Mouse (Mus musculus) Patski (cell line): ENCODE results near the gene Fam186a. TPM values are rescaled to one million over a fixed set of nuclear protein-coding genes. Genes with fewer than 3 reads are reported as not detected.
"Not testable (repeated sequence)": the region's sequence is repeated elsewhere in the genome, so short reads cannot be mapped to it uniquely, and the experiment has no call there.

ENCODE experiments used
- ATAC-seq: fragments of 100-300 bp; one replicate; pipeline ENCODE4 v1.8.0; 2021
- CTCF ChIA-PET: fragments of 350-600 bp; sonication (Branson Sonifier 250); formaldehyde crosslinking; loops from one replicate; lab custom pipeline; 2022; ENCODE audit warnings: inconsistent platforms; lab: Charles Lee
- POLR2A ChIA-PET: fragments of 350-600 bp; sonication (Branson Sonifier 250); formaldehyde crosslinking; loops from one replicate; lab custom pipeline; 2022; ENCODE audit warnings: antibody characterized with exemption, inconsistent platforms; lab: Charles Lee
- DNase-seq: peaks from one replicate; pipeline ENCODE4 v3.0.0-alpha.2; 2011; ENCODE audit warnings: low read depth, low spot score
- H3K27me3 ChIP-seq: fragments of 371-371 bp; one replicate; pipeline ENCODE4 v1.5.1; 2021
- CTCF ChIP-seq: fragments of 100-300 bp; IDR thresholded peaks from one replicate; pipeline ENCODE4 v1.5.1; 2021
- in situ Hi-C: fragments of 300-500 bp; cut with MboI; formaldehyde crosslinking; loops from 3 replicates; pipeline ENCODE4 v1.11.1; 2018; ENCODE audit warnings: low pct_unique_long_range_greater_than_20kb, mixed read lengths
- polyA plus RNA-seq: library from polyadenylated mRNA; unstranded; gene quantifications from one replicate; pipeline ENCODE4 v1.2.3, GENCODE M21; 2021

Gene Fam186a
- polyA plus RNA-seq, 1 experiment from 2014 or later = not detected

GRCm38 (mm10) chr15:99904333-99904732, 62.5 kb downstream of the Fam186a start:
- peak; percentile 90 for TF ChIP-seq CTCF
- ATAC-seq = peak; percentile 21
- DNase-seq = peak; percentile 56
- no peaks in the 10 kb centered on the region for H3K27me3 ChIP-seq
- POLR2A ChIA-PET = no interaction called here
- CTCF ChIA-PET = interaction anchor here (0.9 to 3.4 kb wide), 14 partner anchors 9 to 199 kb away, joined by 3 to 33 read pairs (median 4); partner anchors contain the start of gene Gm17349
- in situ Hi-C loops = loop anchor here (10.0 to 25.0 kb wide), 2 partner anchors 310 to 417 kb away; partner anchors contain the start of gene Aqp5

GRCm38 (mm10) chr15:99903227-99903626, 63.6 kb downstream of the Fam186a start:
- DNase-seq (no peak), ATAC-seq (no peak)
- in situ Hi-C loops = loop anchor here (10.0 to 25.0 kb wide), 2 partner anchors 308 to 416 kb away; partner anchors contain the start of gene Aqp5
- POLR2A ChIA-PET = no interaction called here
- CTCF ChIA-PET = interaction anchor here (1.0 to 3.4 kb wide), 6 partner anchors 12 to 88 kb away, joined by 3 to 33 read pairs (median 6); no protein-coding TSS in a partner anchor
- no peak for TF ChIP-seq CTCF
- H3K27me3 ChIP-seq = no peaks in the 10 kb centered on the region

- ATAC-seq = no peak
- in situ Hi-C loops = loop anchor here (10.0 to 25.0 kb wide), 2 partner anchors 308 to 415 kb away; partner anchors contain the start of gene Aqp5
- POLR2A ChIA-PET = interaction anchor here (1.5 kb wide), 1 partner anchor 83 kb away, joined by 4 read pairs; no protein-coding TSS in a partner anchor
Measured at GRCm38 (mm10) chr15:99902786-99903185, 64.1 kb downstream of the Fam186a start.

GRCm38 (mm10) chr15:99896621-99897020, 70.2 kb downstream of the Fam186a start:
- in situ Hi-C loops = no loop called here
- TF ChIP-seq CTCF = peak; percentile 56
- no peak for DNase-seq
- no peak for ATAC-seq
- ChIA-PET CTCF (interaction anchor here (0.8 to 1.1 kb wide), 3 partner anchors 18 to 172 kb away, joined by 3 to 5 read pairs (median 3); partner anchors contain the start of gene Cox14), POLR2A (no interaction called here)
- no peaks in the 10 kb centered on the region for H3K27me3 ChIP-seq

More at GRCm38 (mm10) chr15:99902786-99903185, 64.1 kb downstream of the Fam186a start:
- CTCF ChIA-PET = interaction anchor here (0.8 to 3.4 kb wide), 6 partner anchors 12 to 87 kb away, joined by 3 to 33 read pairs (median 6); no protein-coding TSS in a partner anchor
- DNase-seq = no peak
- H3K27me3 ChIP-seq = no peaks in the 10 kb centered on the region
- TF ChIP-seq CTCF = no peak

- DNase-seq (no peak), ATAC-seq (no peak)
- TF ChIP-seq CTCF = no peak
- in situ Hi-C loops = loop anchor here (5.0 kb wide), 1 partner anchor 44 kb away; no protein-coding TSS in a partner anchor
- ChIA-PET CTCF (interaction anchor here (1.6 to 3.9 kb wide), 3 partner anchors 12 to 44 kb away, joined by 3 to 21 read pairs (median 8); no protein-coding TSS in a partner anchor), POLR2A (interaction anchor here (0.6 kb wide), 1 partner anchor 22 kb away, joined by 4 read pairs; no protein-coding TSS in a partner anchor)
- H3K27me3 ChIP-seq = no peaks in the 10 kb centered on the region
Measured at GRCm38 (mm10) chr15:99891355-99891754, 75.5 kb downstream of the Fam186a start.

GRCm38 (mm10) chr15:99890412-99891236, 76.2 kb downstream of the Fam186a start:
- POLR2A ChIA-PET = interaction anchor here (0.6 kb wide), 1 partner anchor 548 kb away, joined by 3 read pairs; no protein-coding TSS in a partner anchor
- TF ChIP-seq CTCF = no peak
- CTCF ChIA-PET = interaction anchor here (1.6 to 3.9 kb wide), 3 partner anchors 13 to 43 kb away, joined by 3 to 21 read pairs (median 8); no protein-coding TSS in a partner anchor
- in situ Hi-C loops = loop anchor here (5.0 kb wide), 1 partner anchor 43 kb away; no protein-coding TSS in a partner anchor
- DNase-seq = no peak
- H3K27me3 ChIP-seq = no peaks in the 10 kb centered on the region
- no peak for ATAC-seq

- ATAC-seq (no peak), DNase-seq (peak; percentile 35)
- ChIA-PET CTCF (interaction anchor here (2.2 to 3.9 kb wide), 2 partner anchors 14 to 42 kb away, joined by 8 to 21 read pairs; no protein-coding TSS in a partner anchor), POLR2A (interaction anchor here (0.6 to 1.0 kb wide), 3 partner anchors 102 to 550 kb away, joined by 3 read pairs; no protein-coding TSS in a partner anchor)
- no peaks in the 10 kb centered on the region for H3K27me3 ChIP-seq
- in situ Hi-C loops = no loop called here
- TF ChIP-seq CTCF = no peak
Measured at GRCm38 (mm10) chr15:99889275-99889874, 77.5 kb downstream of the Fam186a start.

GRCm38 (mm10) chr15:99887130-99887529, 79.7 kb downstream of the Fam186a start:
- in situ Hi-C loops, DNase-seq, ATAC-seq, CTCF ChIA-PET, POLR2A ChIA-PET, H3K27me3 ChIP-seq: not testable (repeated sequence)

GRCm38 (mm10) chr15:99884038-99884437, 82.8 kb downstream of the Fam186a start:
- DNase-seq (no peak), ATAC-seq (no peak)
- in situ Hi-C loops = no loop called here
- no peaks in the 10 kb centered on the region for H3K27me3 ChIP-seq
- no peak for TF ChIP-seq CTCF
- CTCF ChIA-PET = no interaction called here
- POLR2A ChIA-PET = no interaction called here

GRCm38 (mm10) chr15:99878541-99878940, 88.3 kb downstream of the Fam186a start:
- DNase-seq = no peak
- POLR2A ChIA-PET = no interaction called here
- H3K27me3 ChIP-seq = no peaks in the 10 kb centered on the region
- CTCF ChIA-PET = interaction anchor here (1.5 to 2.1 kb wide), 2 partner anchors 18 to 19 kb away, joined by 5 to 6 read pairs; no protein-coding TSS in a partner anchor
- no peak for TF ChIP-seq CTCF
- no peak for ATAC-seq
- in situ Hi-C loops = no loop called here
